In genomic region chr4:117326915-117327314, GRCm38 (mm10) we compare ENCODE assay signal across 15 mouse cellular contexts.
"Had no signal": no experiment of that assay in that cellular context is flagged by ENCODE, and none has a peak within 500 bp of the region (broad histone marks: within the 10 kb centered on the region; RNA-seq: fewer than 3 reads in every experiment).

No protein-coding gene starts in this region.

- H3K4me3 ChIP-seq: neural tube, embryonic 13.5 days; neural tube, embryonic 15.5 days; stomach, embryonic 15.5 days had no signal

- H3K9me3 ChIP-seq: neural tube, embryonic 13.5 days; neural tube, embryonic 15.5 days; stomach, embryonic 15.5 days had no signal

- DNase-seq: retina, postnatal 1 day; right cerebral cortex, adult 18-20 months; right cerebral cortex, postnatal 14 days; right cerebral cortex, postnatal 25 days; right cerebral cortex, postnatal 4 days; spleen, adult 18-20 months; thymus, adult 18-20 months; thymus, adult 2 months; thymus, postnatal 14 days; thymus, postnatal 25 days; thymus, postnatal 36 days; thymus, postnatal 4 days had no signal

- H3K36me3 ChIP-seq: neural tube, embryonic 13.5 days; neural tube, embryonic 15.5 days; stomach, embryonic 15.5 days had no signal

- H3K4me2 ChIP-seq: neural tube, embryonic 13.5 days; neural tube, embryonic 15.5 days; stomach, embryonic 15.5 days had no signal
